ENCODE assay signal across 11 mouse cellular contexts in the genomic region with DNA sequence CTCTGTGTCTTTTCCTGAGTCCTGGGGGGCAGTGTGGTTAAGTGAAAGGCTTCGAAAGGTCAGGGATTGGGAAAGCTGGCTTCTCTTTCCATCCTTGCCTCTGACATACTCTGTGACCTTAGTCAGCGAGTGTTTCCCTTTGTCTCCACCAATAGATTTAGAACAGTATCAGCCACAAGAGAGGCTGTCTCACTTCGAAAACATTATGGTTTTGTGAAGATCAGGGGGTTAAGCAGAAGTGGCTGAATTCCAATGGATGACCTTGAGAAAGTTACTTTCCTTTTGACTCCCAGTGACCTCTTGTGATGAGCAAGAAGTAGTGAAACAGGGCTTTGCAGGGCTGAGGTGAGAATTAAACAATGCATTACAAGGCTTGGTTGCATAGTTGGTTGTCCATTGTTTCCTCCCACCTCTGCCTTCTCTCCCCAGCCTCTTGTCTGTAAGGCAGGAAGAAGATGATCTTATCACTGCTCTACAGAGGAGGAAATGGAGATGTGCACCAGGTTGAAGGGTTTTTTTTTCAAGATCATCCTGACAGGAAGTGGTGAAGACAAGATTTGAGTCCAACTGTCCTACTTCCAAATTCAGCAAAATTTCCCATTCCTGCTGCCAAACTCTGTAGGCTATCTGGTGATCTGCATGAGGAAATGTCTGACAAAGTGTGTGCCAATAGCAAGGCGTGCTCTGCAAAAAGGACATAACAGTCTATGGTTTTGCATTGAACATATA. TPM values are rescaled to one million over a fixed set of nuclear protein-coding genes. Genes with fewer than 3 reads are reported as not detected.
DNase-seq lines count a peak whose midpoint lies in the region; ATAC-seq lines count a peak whose summit lies in the region.
"Had no signal": no experiment of that assay in that cellular context is flagged by ENCODE, and none has a peak within 500 bp of the region (broad histone marks: within the 10 kb centered on the region; RNA-seq: fewer than 3 reads in every experiment).

No protein-coding gene starts in this region.

- no peak overlapping the region for H3K27ac ChIP-seq in kidney, embryonic 14.5 days (ENCODE audit: low read depth, low read length)
- peak overlapping the region; percentile 42 for H3K27ac ChIP-seq in macrophage
- H3K27ac ChIP-seq in hindbrain, embryonic 12.5 days, result no peak overlapping the region
- H3K27ac ChIP-seq: hindbrain, embryonic 15.5 days; neural tube, embryonic 15.5 days had no signal

- H3K4me1 ChIP-seq in kidney, embryonic 14.5 days (ENCODE audit: control insufficient read depth, insufficient read depth, low read length), result no peaks in the 10 kb centered on the region
- H3K4me1 ChIP-seq in hindbrain, embryonic 12.5 days, result no peaks in the 10 kb centered on the region
- H3K4me1 ChIP-seq: hindbrain, embryonic 15.5 days had no signal

- no peaks in the 10 kb centered on the region for H3K36me3 ChIP-seq in kidney, embryonic 14.5 days (ENCODE audit: control insufficient read depth, insufficient read depth, low read length)
- H3K36me3 ChIP-seq in macrophage (ENCODE audit: inconsistent target), result 0 out of 2 replicates have a peak, but pooled peaks cover 10% of the 10 kb centered on the region
- H3K36me3 ChIP-seq in hindbrain, embryonic 12.5 days, result no peaks in the 10 kb centered on the region
- H3K36me3 ChIP-seq: hindbrain, embryonic 15.5 days; neural tube, embryonic 15.5 days had no signal

- peak; percentile 24 for DNase-seq in kidney, adult 11 months
- DNase-seq in CD4-positive, CD25-positive, alpha-beta regulatory T cell, adult 2 months (ENCODE audit: low read depth, low spot score), result peak; percentile 48
- DNase-seq in layer of hippocampus, adult 9-11 months, result no peak
- no peak for DNase-seq in right cerebral cortex, postnatal 10 days (ENCODE audit: low spot score in 2 of 2)
- DNase-seq: cerebellum, adult 9-10 months had no signal

- ATAC-seq in kidney, embryonic 14.5 days (ENCODE audit: low FRiP score, low TSS enrichment), result no peak
- peak; percentile 74 for ATAC-seq in activated CD4-positive, CD25-positive, alpha-beta regulatory T cell, adult 4 months
- no peak for ATAC-seq in hindbrain, embryonic 12.5 days (ENCODE audit: low FRiP score)

- no peaks in the 10 kb centered on the region for H3K27me3 ChIP-seq in kidney, embryonic 14.5 days (ENCODE audit: control insufficient read depth, insufficient read depth, low read length)
- H3K27me3 ChIP-seq in hindbrain, embryonic 12.5 days, result no peaks in the 10 kb centered on the region
- H3K27me3 ChIP-seq: hindbrain, embryonic 15.5 days; neural tube, embryonic 15.5 days had no signal

- H3K9me3 ChIP-seq in kidney, embryonic 14.5 days (ENCODE audit: control insufficient read depth, low read length), result no peaks in the 10 kb centered on the region
- no peaks in the 10 kb centered on the region for H3K9me3 ChIP-seq in hindbrain, embryonic 12.5 days (replicated peaks)
- H3K9me3 ChIP-seq: hindbrain, embryonic 15.5 days; neural tube, embryonic 15.5 days had no signal

- no peak overlapping the region for H3K9ac ChIP-seq in kidney, embryonic 14.5 days (ENCODE audit: low read depth, low read length)
- H3K9ac ChIP-seq in hindbrain, embryonic 12.5 days, result no peak overlapping the region
- H3K9ac ChIP-seq: hindbrain, embryonic 15.5 days; neural tube, embryonic 15.5 days had no signal

- 82% methylated on average over 4 of the region's 4 CpGs for WGBS in kidney, embryonic 14.5 days
- WGBS in macrophage (ENCODE audit: missing documents), result 40% methylated on average over 4 of the region's 4 CpGs
- 84% methylated on average over 4 of the region's 4 CpGs for whole genome bisulfite sequencing in hindbrain, embryonic 12.5 days

- H3K79me2 ChIP-seq in macrophage (ENCODE audit: inconsistent target), result peaks cover 100% of the 10 kb centered on the region

- H3K4me3 ChIP-seq in kidney, embryonic 14.5 days (ENCODE audit: low read length), result no peak overlapping the region
- no peak overlapping the region for H3K4me3 ChIP-seq in macrophage (ENCODE audit: inconsistent target)
- H3K4me3 ChIP-seq in hindbrain, embryonic 12.5 days, result no peak overlapping the region
- H3K4me3 ChIP-seq: hindbrain, embryonic 15.5 days; neural tube, embryonic 15.5 days had no signal

- no peak overlapping the region for H3K4me2 ChIP-seq in kidney, embryonic 14.5 days (replicated peaks; ENCODE audit: low read depth, low read length)
- H3K4me2 ChIP-seq in hindbrain, embryonic 12.5 days (replicated peaks), result no peak overlapping the region
- H3K4me2 ChIP-seq: hindbrain, embryonic 15.5 days; neural tube, embryonic 15.5 days had no signal

RNA-seq across cellular contexts. Expression of gene Vav3, which starts 11.7 kb away (rescaled TPM):
- 14.9 and 25.7 TPM in 2 replicates for polyA plus RNA-seq in kidney, embryonic 14.5 days (2014; fragmentation: Nextera tagmentation; extraction: Ambion mirVana)
- polyA plus RNA-seq in activated CD4-positive, CD25-positive, alpha-beta regulatory T cell, adult 4 months (2017; shearing (Covaris generic)), result 10 to 100 TPM in 1 of 2 experiments, 1 to 10 TPM in 1; 8.7 to 12.2 TPM
- total RNA-seq in macrophage (2018; cell fraction: chromatin; rRNA removed), result 1,000 to 10,000 TPM in 2 of 26 experiments, 100 to 1,000 TPM in 24; 175 to 1,650 (median 328) TPM
- 10 to 100 TPM; 25.5 to 67.9 (median 42.1) TPM for total RNA-seq in macrophage (2018; cell fraction: cytosol; rRNA removed)
- 1,000 to 10,000 TPM in 1 of 26 experiments, 100 to 1,000 TPM in 12, 10 to 100 TPM in 13; 66.0 to 1,087 (median 131) TPM for total RNA-seq in macrophage (2018; cell fraction: nucleus; rRNA removed)
- polyA plus RNA-seq in macrophage (2018), result 29.8 to 56.3 TPM (median 48.5 TPM) in 3 replicates
- polyA plus RNA-seq in hindbrain, embryonic 12.5 days (2016; fragmentation: Nextera tagmentation; extraction: Ambion mirVana), result 24.0 and 26.3 TPM in 2 replicates

Comparison
In these comparisons a context has a peak if more than half of its experiments do, and no peak if none do; other contexts are left out.
1. DNase-seq: peak in kidney, adult 11 months (single experiment) and CD4-positive, CD25-positive, alpha-beta regulatory T cell, adult 2 months (single experiment); none in layer of hippocampus, adult 9-11 months (single experiment) and right cerebral cortex, postnatal 10 days (0 of 2).